Mouse (Mus musculus) MEL (cell line): ENCODE data around the gene Npnt. TPM values are rescaled to one million over a fixed set of nuclear protein-coding genes. Genes with fewer than 3 reads are reported as not detected.

Experiments used
- DNase-seq: peaks from one replicate; pipeline ENCODE4 v3.0.0; 2011; ENCODE audit warnings: low read depth, low spot score
- H3K27ac ChIP-seq: 2 replicates; pipeline ENCODE4 v1.5.1; 2012; ENCODE audit warnings: low read depth, mild to moderate bottlenecking, control low read depth, low read length, moderate library complexity; ENCODE audit not compliant: control insufficient read depth
- H3K27me3 ChIP-seq, 2 experiments: fragments of 150-350 bp in 1 of 2; sonication (generic) in 1 of 2; 2 replicates each; pipeline ENCODE4 v1.6.1; 2012; ENCODE audit warnings: low read length in 2 of 2, mild to moderate bottlenecking in 2 of 2, improper control_type of control experiment in 1 of 2, moderate library complexity in 1 of 2; ENCODE audit not compliant: insufficient read depth in 2 of 2, control insufficient read depth in 1 of 2
- H3K36me3 ChIP-seq, 2 experiments: 2 replicates each; pipeline ENCODE4 v1.6.1; 2012 to 2014; ENCODE audit warnings: low read length in 2 of 2, improper control_type of control experiment in 1 of 2, inconsistent platforms in 1 of 2, mild to moderate bottlenecking in 1 of 2; ENCODE audit not compliant: insufficient read depth in 2 of 2, control insufficient read depth in 1 of 2
- H3K4me1 ChIP-seq, 2 experiments: fragments of 150-350 bp in 1 of 2; sonication (generic) in 1 of 2; 2 replicates each; pipeline ENCODE4 v1.6.1; 2012; ENCODE audit warnings: low read length in 2 of 2, improper control_type of control experiment in 1 of 2, mild to moderate bottlenecking in 1 of 2; ENCODE audit not compliant: insufficient read depth in 2 of 2, control insufficient read depth in 1 of 2
- H3K4me3 ChIP-seq, 2 experiments: fragments of 150-350 bp in 1 of 2; sonication (generic) in 1 of 2; 2 replicates each; pipeline ENCODE4 v1.5.1; 2012; ENCODE audit warnings: low read depth in 2 of 2, low read length in 2 of 2, mild to moderate bottlenecking in 2 of 2, moderate library complexity in 2 of 2, control low read depth in 1 of 2, improper control_type of control experiment in 1 of 2; ENCODE audit not compliant: control insufficient read depth in 1 of 2, insufficient read depth in 1 of 2
- H3K79me2 ChIP-seq: 2 replicates; pipeline ENCODE4 v1.6.1; 2012; ENCODE audit warnings: mild to moderate bottlenecking, low read length, moderate library complexity; ENCODE audit not compliant: control insufficient read depth, poor library complexity, insufficient read depth
- H3K9ac ChIP-seq: 2 replicates; pipeline ENCODE4 v1.6.1; 2012; ENCODE audit warnings: low read depth, mild to moderate bottlenecking, control low read depth, low read length, moderate library complexity; ENCODE audit not compliant: control insufficient read depth, poor library complexity, severe bottlenecking
- H3K9me3 ChIP-seq: fragments of 150-350 bp; sonication (generic); replicated peaks from 2 replicates; pipeline ENCODE4 v1.6.1; 2012; ENCODE audit warnings: mild to moderate bottlenecking, low read length, improper control_type of control experiment, moderate library complexity; ENCODE audit not compliant: insufficient read depth
- BHLHE40 ChIP-seq: IDR thresholded peaks from 2 replicates; pipeline ENCODE4 v1.6.1; 2012; ENCODE audit warnings: low read depth, mild to moderate bottlenecking, inconsistent platforms, low read length, improper control_type of control experiment, borderline replicate concordance
- CHD1 ChIP-seq: IDR thresholded peaks from 2 replicates; pipeline ENCODE4 v1.6.1; 2012; ENCODE audit warnings: low read depth, mild to moderate bottlenecking, inconsistent platforms, low read length, improper control_type of control experiment
- ELF1 ChIP-seq: IDR thresholded peaks from 2 replicates; pipeline ENCODE4 v1.6.1; 2014; ENCODE audit warnings: low read depth, mild to moderate bottlenecking, inconsistent platforms, low read length, improper control_type of control experiment, moderate library complexity
- JUND ChIP-seq: IDR thresholded peaks from 2 replicates; pipeline ENCODE4 v1.6.1; 2011; ENCODE audit warnings: low read depth, mild to moderate bottlenecking, improper control_type of control experiment, low read length
- MAFK ChIP-seq: IDR thresholded peaks from 2 replicates; pipeline ENCODE4 v1.6.1; 2011; ENCODE audit warnings: low read depth, mild to moderate bottlenecking, low read length, improper control_type of control experiment, borderline replicate concordance
- MXI1 ChIP-seq: IDR thresholded peaks from 2 replicates; pipeline ENCODE4 v1.6.1; 2011; ENCODE audit warnings: mild to moderate bottlenecking, low read depth, low read length, improper control_type of control experiment
- MYB ChIP-seq: IDR thresholded peaks from 2 replicates; pipeline ENCODE4 v1.6.1; 2011; ENCODE audit warnings: mild to moderate bottlenecking, low read depth, low read length, improper control_type of control experiment
- POLR2AphosphoS2 ChIP-seq: IDR thresholded peaks from 2 replicates; pipeline ENCODE4 v1.6.1; 2011; ENCODE audit warnings: low read length, improper control_type of control experiment
- POLR2AphosphoS5 ChIP-seq: IDR thresholded peaks from 2 replicates; pipeline ENCODE4 v1.6.1; 2012; ENCODE audit warnings: low read depth, borderline replicate concordance, mild to moderate bottlenecking, inconsistent platforms, low read length, moderate library complexity, mixed read lengths
- RAD21 ChIP-seq: IDR thresholded peaks from 2 replicates; pipeline ENCODE4 v1.6.1; 2011; ENCODE audit warnings: mild to moderate bottlenecking, low read depth, low read length, improper control_type of control experiment
- SIN3A ChIP-seq: IDR thresholded peaks from 2 replicates; pipeline ENCODE4 v1.6.1; 2012; ENCODE audit warnings: low read length, improper control_type of control experiment, inconsistent platforms
- SMC3 ChIP-seq: IDR thresholded peaks from 2 replicates; pipeline ENCODE4 v1.6.1; 2011; ENCODE audit warnings: low read depth, low read length, improper control_type of control experiment
- TAL1 ChIP-seq: IDR thresholded peaks from 2 replicates; pipeline ENCODE4 v1.6.1; 2012; ENCODE audit warnings: mild to moderate bottlenecking, inconsistent platforms, low read length, moderate library complexity, mixed read lengths
- TCF12 ChIP-seq: IDR thresholded peaks from 2 replicates; pipeline ENCODE4 v1.6.1; 2014; ENCODE audit warnings: low read depth, mild to moderate bottlenecking, inconsistent platforms, low read length, improper control_type of control experiment, moderate library complexity
- ZC3H11A ChIP-seq: IDR thresholded peaks from 2 replicates; pipeline ENCODE4 v1.6.1; 2012; ENCODE audit warnings: low read depth, mild to moderate bottlenecking, inconsistent platforms, low read length, improper control_type of control experiment
- ZNF384 ChIP-seq: IDR thresholded peaks from 2 replicates; pipeline ENCODE4 v1.6.1; 2012; ENCODE audit warnings: low read depth, mild to moderate bottlenecking, inconsistent platforms, low read length, improper control_type of control experiment
- polyA plus RNA-seq, 2 experiments: library from polyadenylated mRNA; stranded (reverse) in 1 of 2; unstranded in 1 of 2; fragments of >175 nt in 1 of 2; fragments of >200 nt in 1 of 2; gene quantifications; 2 replicates each; pipeline versions ENCODE4 v1.2.1 to v1.2.4; 2012; ENCODE audit warnings: low replicate concordance in 2 of 2, low read depth in 1 of 2; ENCODE audit not compliant: insufficient read length in 2 of 2, insufficient read depth in 1 of 2, missing spikeins in 1 of 2
- total RNA-seq: library from RNA; depleted of rRNA; stranded (reverse); fragments of 300-350 nt; gene quantifications from 2 replicates; pipeline ENCODE4 v1.2.3, GENCODE M21; 2012

Gene Npnt
- total and polyA plus RNA-seq, 3 experiments = 0.06 TPM; not detected in 2

DNA sequence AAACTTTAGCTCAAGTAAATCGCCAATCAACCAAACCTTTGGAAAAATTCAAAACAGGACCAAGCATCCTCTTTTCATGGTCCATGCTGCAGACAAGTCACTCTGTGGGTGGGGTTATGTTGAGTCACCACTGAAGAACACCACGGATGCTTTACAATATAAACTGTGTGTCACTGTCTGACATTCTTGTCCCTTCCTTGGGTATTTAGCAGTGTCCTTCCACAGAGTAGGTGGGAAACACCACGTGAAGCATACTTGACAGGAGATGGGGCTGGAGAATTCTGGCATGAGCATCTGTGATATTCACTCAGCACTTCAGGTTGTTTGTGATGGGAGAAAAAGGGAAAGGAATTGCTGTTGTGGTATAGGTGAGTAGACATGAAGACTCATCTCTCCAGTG, 83.1 kb downstream of the Npnt start:
- Histone ChIP-seq H3K4me1 (peaks cover 5 to 14% of the 10 kb centered on the region in 2 experiments), H3K36me3 (peaks cover 0 to 3% of the 10 kb centered on the region in 2 experiments; a peak in 2 of 4 replicates), H3K27ac (no peak overlapping the region), H3K79me2 (no peaks in the 10 kb centered on the region), H3K9ac (no peak overlapping the region), H3K27me3 (no peaks in the 10 kb centered on the region; a peak in 1 of 4 replicates), H3K9me3 (no peaks in the 10 kb centered on the region), H3K4me3 (no peak overlapping the region)
- DNase-seq = no peak
- TF ChIP-seq CHD1 = no peak
- no peak for TF ChIP-seq POLR2AphosphoS5
- TF ChIP-seq MYB = no peak
- TF ChIP-seq SMC3 = no peak
- no peak for TF ChIP-seq JUND
- TF ChIP-seq BHLHE40 = no peak
- no peak for TF ChIP-seq ELF1
- TF ChIP-seq ZC3H11A = no peak
- TF ChIP-seq MAFK = no peak
- no peak for TF ChIP-seq TAL1
- no peak for TF ChIP-seq TCF12
- no peak for TF ChIP-seq POLR2AphosphoS2
- TF ChIP-seq SIN3A = no peak

DNA sequence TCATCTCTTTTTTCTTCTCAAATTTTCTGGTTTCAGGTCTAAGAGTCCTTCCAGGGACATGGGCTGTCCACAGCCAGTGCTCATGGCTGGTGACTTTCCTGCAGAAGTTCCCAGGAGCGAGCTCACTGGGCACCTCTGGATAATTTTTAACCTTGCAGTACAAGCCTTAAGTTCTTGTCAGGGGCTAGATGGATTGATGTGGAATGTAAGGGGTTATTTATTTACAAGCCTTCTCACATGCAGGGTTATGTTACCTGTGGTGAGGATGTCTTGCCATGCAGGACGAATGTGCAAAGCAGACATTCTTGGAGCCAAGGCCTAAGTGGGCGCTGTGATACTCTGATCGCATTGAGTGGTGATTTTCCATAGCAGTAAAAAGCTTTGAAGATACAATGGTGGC, 84.5 kb downstream of the Npnt start:
- DNase-seq = no peak
- no peak overlapping the region for H3K27ac ChIP-seq
- TF ChIP-seq RAD21 (no peak), JUND (no peak), ELF1 (no peak), CHD1 (no peak), MXI1 (no peak), ZNF384 (no peak), ZC3H11A (no peak)
- TF ChIP-seq, all 39 proteins: peak for 0
- H3K36me3 ChIP-seq = peaks cover 0 to 3% of the 10 kb centered on the region in 2 experiments; a peak in 2 of 4 replicates
- no peaks in the 10 kb centered on the region for H3K79me2 ChIP-seq
- no peak overlapping the region for H3K9ac ChIP-seq
- no peaks in the 10 kb centered on the region for H3K9me3 ChIP-seq
- peaks cover 5 to 17% of the 10 kb centered on the region in 2 experiments for H3K4me1 ChIP-seq
- H3K27me3 ChIP-seq = no peaks in the 10 kb centered on the region; a peak in 1 of 4 replicates
- no peak overlapping the region for H3K4me3 ChIP-seq
